Mouse (Mus musculus) adrenal gland, postnatal 10 days (tissue): ENCODE measurements around the gene AW551984. TPM values are rescaled to one million over a fixed set of nuclear protein-coding genes. Genes with fewer than 3 reads are reported as not detected.
A peak's percentile ranks its signal among the peaks of the same experiment; 100 is the strongest.

Source experiments
- DNase-seq: peaks from one replicate; pipeline ENCODE4 v3.0.0; 2021; ENCODE audit warnings: mixed read lengths
- long read RNA-seq, 2 experiments: library from polyadenylated mRNA; stranded (forward); transcript quantifications; one replicate each; pipeline ENCODE4 v2.0.0; 2021
- total RNA-seq, 2 experiments: library from RNA; stranded (reverse); gene quantifications; 2 replicates each; pipeline ENCODE4 v1.2.3; 2021

Gene AW551984
- total RNA-seq: 10 to 100 TPM; 15.4 to 20.6 TPM
- long read RNA-seq, experiment 1, full-length matches to known transcripts: 4 of 9 reads
- long read RNA-seq, experiment 1, partial matches to known transcripts: 3 of 9 reads
- long read RNA-seq, experiment 1, other reads (novel, unspliced or antisense): 2 of 9 reads
- long read RNA-seq, experiment 2, full-length matches to known transcripts: 1 of 7 reads
- long read RNA-seq, experiment 2, partial matches to known transcripts: 2 of 7 reads
- long read RNA-seq, experiment 2, other reads (novel, unspliced or antisense): 4 of 7 reads

GRCm38 (mm10) chr9:39603999-39604453 is at the start of gene AW551984:
AW551984 (minus strand) TSS chr9:39604403.
- peak; percentile 5 for DNase-seq

- DNase-seq: no peak
Observed at GRCm38 (mm10) chr9:39647382-39647781, 43.2 kb upstream of the AW551984 start.

GRCm38 (mm10) chr9:39644785-39645184 is 40.6 kb upstream of the AW551984 start, which contains the start of gene Olfr961:
Olfr961 (plus strand) TSS chr9:39645085.
- no peak for DNase-seq

- no peak for DNase-seq
Observed at GRCm38 (mm10) chr9:39633913-39634594, 29.9 kb upstream of the AW551984 start.

- no peak for DNase-seq
Observed at GRCm38 (mm10) chr9:39629069-39629468, 24.9 kb upstream of the AW551984 start.

GRCm38 (mm10) chr9:39624711-39625110 is 20.5 kb upstream of the AW551984 start:
- DNase-seq: no peak

GRCm38 (mm10) chr9:39623783-39624182 is 19.6 kb upstream of the AW551984 start:
- no peak for DNase-seq

- no peak for DNase-seq
Observed at GRCm38 (mm10) chr9:39621073-39621472, 16.9 kb upstream of the AW551984 start, which contains the start of gene Olfr960. Olfr960 (plus strand) TSS chr9:39621373.

GRCm38 (mm10) chr9:39611953-39612352 is 7.8 kb upstream of the AW551984 start:
- peak; percentile 20 for DNase-seq

GRCm38 (mm10) chr9:39610355-39610754 is 6.2 kb upstream of the AW551984 start, which contains the start of gene Olfr148:
Olfr148 (plus strand) TSS chr9:39610655.
- DNase-seq: no peak

- no peak for DNase-seq
Observed at GRCm38 (mm10) chr9:39608497-39608896, 4.3 kb upstream of the AW551984 start.

- peak; percentile 19 for DNase-seq
Observed at GRCm38 (mm10) chr9:39603333-39603845, 814 bp downstream of the AW551984 start.

GRCm38 (mm10) chr9:39602536-39603332 is 1.5 kb downstream of the AW551984 start:
- DNase-seq: no peak

GRCm38 (mm10) chr9:39577050-39577449 is 27.2 kb downstream of the AW551984 start:
- no peak for DNase-seq

GRCm38 (mm10) chr9:39575469-39575868 is 28.7 kb downstream of the AW551984 start, which contains the start of gene Olfr959:
Olfr959 (minus strand) TSS chr9:39575569.
- DNase-seq: peak; percentile 7

- no peak for DNase-seq
Observed at GRCm38 (mm10) chr9:39558349-39558647, 45.9 kb downstream of the AW551984 start.

- no peak for DNase-seq
Observed at GRCm38 (mm10) chr9:39557529-39558348, 46.5 kb downstream of the AW551984 start.

- DNase-seq: peak; percentile 13
Observed at GRCm38 (mm10) chr9:39553946-39554345, 50.3 kb downstream of the AW551984 start, which contains the start of gene Olfr958. Olfr958 (minus strand) TSS chr9:39554054.

GRCm38 (mm10) chr9:39550806-39551205 is 53.4 kb downstream of the AW551984 start:
- DNase-seq: peak; percentile 6
